Mouse (Mus musculus): ENCODE results near the gene 4930415O20Rik.

DNA sequence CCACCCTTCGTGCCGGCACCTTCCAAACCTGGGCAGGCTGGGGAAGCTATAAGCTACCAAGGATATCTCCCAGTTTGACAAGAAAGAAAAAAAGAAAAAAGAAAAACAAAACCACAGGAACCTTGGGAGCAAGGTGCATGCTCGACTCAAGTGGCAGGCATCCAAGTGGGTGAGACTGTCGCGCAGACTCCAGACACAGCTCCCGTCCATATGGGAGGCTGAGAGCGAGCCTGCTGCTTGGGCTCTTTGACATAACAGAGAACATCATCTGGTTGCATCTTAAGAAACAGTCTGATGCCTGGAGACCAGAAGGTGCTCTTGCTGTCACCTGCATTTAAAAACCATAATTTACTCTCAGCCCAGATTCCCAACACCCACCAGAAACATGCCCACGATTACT lies 11.6 kb downstream of the 4930415O20Rik start:
- TF ChIP-seq CTCF (IDR thresholded peaks at IDR 0.05; ENCODE audit: borderline replicate concordance, insufficient read depth, low read depth, low read length) (no peak), POLR2A (IDR thresholded peaks at IDR 0.05; ENCODE audit: borderline replicate concordance, insufficient read depth, low read length) (no peak)
